Mouse (Mus musculus): ENCODE results near the gene Blnk. TPM values are rescaled to one million over a fixed set of nuclear protein-coding genes. Genes with fewer than 3 reads are reported as not detected.

Gene Blnk
- total and polyA plus RNA-seq, 3 experiments = not detected

- DNase-seq (ENCODE audit: low read depth, low spot score) = no peak
- Histone ChIP-seq H3K27me3 (ENCODE audit: control insufficient read depth in 1 of 2, insufficient read depth in 2 of 2, low read length in 2 of 2) (peaks cover 0 to 2% of the 10 kb centered on the region in 2 experiments; a peak in 1 of 4 replicates), H3K9ac (ENCODE audit: control insufficient read depth, low read depth, low read length, poor library complexity, severe bottlenecking) (no peak overlapping the region), H3K4me3 (ENCODE audit: control insufficient read depth in 1 of 2, insufficient read depth in 1 of 2, low read depth in 2 of 2, low read length in 2 of 2) (no peak overlapping the region), H3K79me2 (ENCODE audit: control insufficient read depth, insufficient read depth, low read length, poor library complexity) (no peaks in the 10 kb centered on the region), H3K9me3 (replicated peaks; ENCODE audit: insufficient read depth, low read length) (no peaks in the 10 kb centered on the region), H3K27ac (ENCODE audit: control insufficient read depth, low read depth, low read length) (no peak overlapping the region), H3K4me1 (ENCODE audit: control insufficient read depth in 1 of 2, insufficient read depth in 2 of 2, low read length in 2 of 2) (no peaks in the 10 kb centered on the region), H3K36me3 (ENCODE audit: control insufficient read depth in 1 of 2, insufficient read depth in 2 of 2, low read length in 2 of 2) (no peaks in the 10 kb centered on the region)
- TF ChIP-seq MYB (IDR thresholded peaks at IDR 0.05; ENCODE audit: low read depth, low read length) = no peak
- no peak for TF ChIP-seq POLR2A (IDR thresholded peaks at IDR 0.05; ENCODE audit: control insufficient read depth in 1 of 2, insufficient read depth in 1 of 2, low read depth in 1 of 2, low read length in 2 of 2, poor library complexity in 1 of 2)
- TF ChIP-seq USF2 (IDR thresholded peaks at IDR 0.05; ENCODE audit: borderline replicate concordance in 1 of 2, insufficient read depth in 1 of 2, low read depth in 1 of 2, low read length in 2 of 2) = no peak
- TF ChIP-seq ZC3H11A (IDR thresholded peaks at IDR 0.05; ENCODE audit: low read depth, low read length) = no peak
- TF ChIP-seq MEF2A (IDR thresholded peaks at IDR 0.05; ENCODE audit: extremely low read depth, insufficient replicate concordance, low read depth, low read length, poor library complexity, severe bottlenecking) = no peak
Observed at GRCm38 (mm10) chr19:40993356-40993755, 979 bp downstream of the Blnk start.

DNA sequence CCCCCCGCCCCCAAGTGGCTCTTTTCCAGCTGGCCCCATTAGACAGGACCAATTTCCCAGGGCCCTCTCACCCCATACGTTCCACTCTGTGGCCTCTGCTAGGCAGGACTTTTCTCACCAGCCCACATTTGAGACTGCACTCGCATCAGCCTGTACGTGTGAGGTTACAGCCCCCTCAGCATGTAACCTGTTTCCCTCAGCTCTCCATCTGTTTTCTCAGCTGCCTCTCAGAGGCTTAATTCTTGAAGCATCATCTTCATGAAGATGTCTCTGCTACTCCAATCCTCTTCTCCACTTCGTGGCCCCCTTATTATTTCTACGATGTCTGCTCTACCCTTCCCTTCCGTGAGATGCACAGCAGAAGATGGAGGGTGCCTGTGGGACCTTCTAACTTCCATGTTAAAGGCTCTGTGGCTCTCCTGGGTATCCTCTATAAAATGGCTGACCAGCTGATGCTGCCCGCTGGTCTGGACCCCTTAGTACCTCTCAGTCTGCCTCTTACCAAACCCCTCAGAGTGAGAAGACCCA lies 1.8 kb downstream of the Blnk start:
- TF ChIP-seq ZKSCAN1 (IDR thresholded peaks at IDR 0.05; ENCODE audit: low read depth, low read length) = no peak
- TF ChIP-seq RAD21 (IDR thresholded peaks at IDR 0.05; ENCODE audit: low read depth, low read length) = no peak
- TF ChIP-seq HCFC1 (IDR thresholded peaks at IDR 0.05; ENCODE audit: low read depth, low read length) = no peak
- TF ChIP-seq TCF12 (IDR thresholded peaks at IDR 0.05; ENCODE audit: low read depth, low read length) = no peak
- TF ChIP-seq NELFE (IDR thresholded peaks at IDR 0.05; ENCODE audit: low read depth, low read length) = no peak
- TF ChIP-seq SIN3A (IDR thresholded peaks at IDR 0.05; ENCODE audit: low read length) = no peak
- TF ChIP-seq MYC (IDR thresholded peaks at IDR 0.05; ENCODE audit: low read depth, low read length) = no peak
- no peak for TF ChIP-seq ELF1 (IDR thresholded peaks at IDR 0.05; ENCODE audit: low read depth, low read length)
- TF ChIP-seq JUND (IDR thresholded peaks at IDR 0.05; ENCODE audit: low read depth, low read length) = no peak
- TF ChIP-seq BHLHE40 (IDR thresholded peaks at IDR 0.05; ENCODE audit: borderline replicate concordance, low read depth, low read length) = no peak
- TF ChIP-seq NRF1 (IDR thresholded peaks at IDR 0.05; ENCODE audit: insufficient read depth, low read depth, low read length, poor library complexity, severe bottlenecking) = no peak
- TF ChIP-seq ZC3H11A (IDR thresholded peaks at IDR 0.05; ENCODE audit: low read depth, low read length) = no peak
- TF ChIP-seq CHD1 (IDR thresholded peaks at IDR 0.05; ENCODE audit: low read depth, low read length) = no peak
- Histone ChIP-seq H3K36me3 (ENCODE audit: control insufficient read depth in 1 of 2, insufficient read depth in 2 of 2, low read length in 2 of 2) (no peaks in the 10 kb centered on the region), H3K4me1 (ENCODE audit: control insufficient read depth in 1 of 2, insufficient read depth in 2 of 2, low read length in 2 of 2) (no peaks in the 10 kb centered on the region), H3K4me3 (ENCODE audit: control insufficient read depth in 1 of 2, insufficient read depth in 1 of 2, low read depth in 2 of 2, low read length in 2 of 2) (no peak overlapping the region), H3K9ac (ENCODE audit: control insufficient read depth, low read depth, low read length, poor library complexity, severe bottlenecking) (no peak overlapping the region), H3K27ac (ENCODE audit: control insufficient read depth, low read depth, low read length) (no peak overlapping the region), H3K27me3 (ENCODE audit: control insufficient read depth in 1 of 2, insufficient read depth in 2 of 2, low read length in 2 of 2) (peaks cover 0 to 2% of the 10 kb centered on the region in 2 experiments; a peak in 1 of 4 replicates), H3K79me2 (ENCODE audit: control insufficient read depth, insufficient read depth, low read length, poor library complexity) (no peaks in the 10 kb centered on the region), H3K9me3 (replicated peaks; ENCODE audit: insufficient read depth, low read length) (no peaks in the 10 kb centered on the region)
- no peak for DNase-seq (ENCODE audit: low read depth, low spot score)
